Mouse (Mus musculus) olfactory bulb, adult 2 months (tissue): ENCODE results near the gene Pold2.

Experiments used
- CTCF ChIP-seq: fragments of 200-500 bp; IDR thresholded peaks from 2 replicates; pipeline ENCODE4 v1.5.1; 2012; ENCODE audit warnings: low read depth, mild to moderate bottlenecking, low read length, moderate library complexity; ENCODE audit not compliant: insufficient read depth
- POLR2A ChIP-seq: fragments of 200-500 bp; IDR thresholded peaks from 2 replicates; pipeline ENCODE4 v1.6.1; 2012; ENCODE audit warnings: mild to moderate bottlenecking, low read depth, low read length, moderate library complexity; ENCODE audit not compliant: insufficient read depth

DNA sequence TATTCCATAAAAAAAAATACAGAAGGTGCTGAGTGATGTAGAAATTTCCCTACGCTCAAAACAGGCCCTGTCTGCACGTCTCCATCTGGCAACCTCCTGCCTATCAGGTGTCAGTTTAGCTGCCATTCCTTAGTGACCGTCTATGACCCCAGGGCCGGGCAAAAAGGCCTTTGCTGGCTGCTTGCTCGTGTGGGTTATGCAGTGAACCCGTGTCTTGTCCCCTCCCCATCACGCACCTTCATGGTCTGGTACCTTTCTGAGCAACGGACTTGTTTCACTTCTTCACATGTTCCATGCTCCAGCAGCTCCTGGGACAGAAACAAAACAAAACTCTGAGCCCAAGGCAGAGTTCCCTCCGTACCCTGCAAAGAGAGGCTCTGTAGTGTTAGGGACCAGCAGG, 43.6 kb downstream of the Pold2 start:
- no peak for TF ChIP-seq CTCF
- no peak for TF ChIP-seq POLR2A
